Mouse (Mus musculus) embryonic fibroblast, embryonic 13.5 days (primary cell): ENCODE measurements around the gene Fstl4. TPM values are rescaled to one million over a fixed set of nuclear protein-coding genes. Genes with fewer than 3 reads are reported as not detected.
A peak's percentile ranks its signal among the peaks of the same experiment; 100 is the strongest.

Source experiments
- H3K27ac ChIP-seq: 2 replicates; pipeline ENCODE4 v1.5.1; 2012; ENCODE audit warnings: low read length, control low read depth, inconsistent platforms; ENCODE audit not compliant: insufficient read depth
- H3K4me1 ChIP-seq: 2 replicates; pipeline ENCODE4 v1.6.1; 2011; ENCODE audit warnings: low read length; ENCODE audit not compliant: control insufficient read depth, insufficient read depth
- H3K4me3 ChIP-seq: 2 replicates; pipeline ENCODE4 v1.5.1; 2011; ENCODE audit warnings: mild to moderate bottlenecking, control low read depth, low read length; ENCODE audit not compliant: insufficient read depth
- CTCF ChIP-seq: IDR thresholded peaks from 2 replicates; pipeline ENCODE4 v1.5.1; 2011; ENCODE audit warnings: mild to moderate bottlenecking, control low read depth, low read length, moderate library complexity, borderline replicate concordance; ENCODE audit not compliant: insufficient read depth
- POLR2A ChIP-seq: IDR thresholded peaks from 2 replicates; pipeline ENCODE4 v1.6.1; 2011; ENCODE audit warnings: low read depth, mild to moderate bottlenecking, control low read depth, low read length, moderate library complexity
- polyA plus RNA-seq: library from polyadenylated mRNA; stranded (reverse); fragments of >200 nt; gene quantifications from 2 replicates; pipeline ENCODE4 v1.2.4, GENCODE M21; 2011; ENCODE audit warnings: low read depth; ENCODE audit not compliant: missing spikeins, insufficient read length

Fstl4 gene
- polyA plus RNA-seq, 1 experiment, result 0.74 TPM

DNA sequence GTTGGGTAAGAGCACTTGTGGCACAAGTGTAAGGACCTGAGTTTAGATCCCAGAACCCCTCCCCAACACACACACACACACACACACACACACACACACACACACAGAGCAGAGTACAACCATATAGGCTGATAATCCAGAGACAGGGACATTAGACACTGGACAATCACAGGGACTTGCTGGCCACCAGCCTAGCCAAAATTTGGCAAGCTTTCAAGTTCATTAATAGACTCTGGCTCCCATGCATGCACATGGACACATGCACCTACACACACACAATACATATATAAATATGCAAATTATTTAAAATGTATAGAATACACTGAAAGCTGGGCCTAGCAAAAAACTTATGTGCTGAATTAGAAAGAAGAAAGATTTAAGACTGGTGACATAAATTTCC is 24.0 kb upstream of the Fstl4 start:
- Histone ChIP-seq H3K4me1 (no peaks in the 10 kb centered on the region; the same call in 1 of the 2 replicates), H3K4me3 (no peak overlapping the region), H3K27ac (no peak overlapping the region)
- TF ChIP-seq CTCF, result no peak
- TF ChIP-seq POLR2A, result no peak

DNA sequence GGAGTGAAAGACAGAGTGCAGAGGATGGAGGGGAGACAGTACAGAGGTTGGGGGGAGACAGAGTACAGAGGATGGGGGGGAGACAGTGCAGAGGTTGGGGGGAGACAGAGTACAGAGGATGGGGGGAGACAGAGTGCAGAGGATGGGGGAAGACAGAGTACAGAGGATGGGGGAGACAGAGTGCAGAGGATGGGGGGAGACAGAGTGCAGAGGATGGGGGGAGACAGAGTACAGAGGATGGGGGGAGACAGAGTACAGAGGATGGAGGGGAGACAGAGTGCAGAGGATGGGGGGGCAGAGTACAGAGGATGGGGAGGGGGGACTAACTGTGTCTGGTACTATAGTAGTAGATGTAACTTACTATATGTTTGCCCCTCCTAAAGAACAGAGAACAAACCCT is 20.5 kb upstream of the Fstl4 start:
- no peak for TF ChIP-seq CTCF
- no peak for TF ChIP-seq POLR2A
- Histone ChIP-seq H3K27ac (no peak overlapping the region), H3K4me3 (no peak overlapping the region), H3K4me1 (no peaks in the 10 kb centered on the region; the same call in 1 of the 2 replicates)

DNA sequence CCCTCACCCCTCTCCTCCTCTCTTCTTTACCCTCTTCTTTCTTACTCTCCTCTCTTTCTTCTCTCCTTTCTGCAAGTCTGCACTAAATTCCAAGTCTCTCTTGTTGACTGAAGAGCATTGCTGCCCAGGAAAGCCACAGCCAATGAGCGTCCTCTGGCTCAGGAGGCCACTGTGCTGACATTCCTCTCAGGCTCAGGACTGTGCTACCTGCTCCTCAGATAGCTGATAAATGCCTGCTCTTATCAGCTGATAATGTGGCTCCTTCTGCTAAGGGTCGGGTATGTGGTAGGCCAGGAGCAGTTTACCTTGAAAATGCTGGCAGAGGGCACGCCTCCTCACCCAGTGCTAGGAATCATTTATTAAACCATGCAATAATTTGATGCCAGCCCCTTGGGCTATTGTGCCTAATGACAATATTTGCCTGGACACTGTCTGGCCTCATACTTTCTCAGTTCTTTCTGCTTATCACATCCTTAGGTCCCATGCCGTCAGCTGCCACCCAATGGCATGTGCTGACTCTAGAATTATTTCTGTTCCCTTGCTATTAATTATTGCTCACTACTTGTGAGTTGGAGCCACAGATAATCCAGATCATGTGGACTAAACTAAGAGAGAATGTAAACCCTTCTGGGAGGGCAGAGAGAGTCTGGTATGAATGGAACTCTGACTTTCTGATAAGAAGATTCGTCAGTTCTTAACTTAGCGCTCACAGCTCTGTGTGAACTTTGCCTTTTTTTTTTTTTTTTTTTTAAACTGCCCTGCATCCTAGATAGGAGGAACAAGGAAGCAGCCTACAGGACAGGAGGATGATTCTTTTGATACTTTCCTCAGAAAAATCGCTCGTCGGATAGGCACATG is 19.6 kb upstream of the Fstl4 start:
- Histone ChIP-seq H3K27ac (no peak overlapping the region), H3K4me3 (no peak overlapping the region), H3K4me1 (no peaks in the 10 kb centered on the region; the same call in 1 of the 2 replicates)
- TF ChIP-seq CTCF, result no peak
- TF ChIP-seq POLR2A, result no peak

DNA sequence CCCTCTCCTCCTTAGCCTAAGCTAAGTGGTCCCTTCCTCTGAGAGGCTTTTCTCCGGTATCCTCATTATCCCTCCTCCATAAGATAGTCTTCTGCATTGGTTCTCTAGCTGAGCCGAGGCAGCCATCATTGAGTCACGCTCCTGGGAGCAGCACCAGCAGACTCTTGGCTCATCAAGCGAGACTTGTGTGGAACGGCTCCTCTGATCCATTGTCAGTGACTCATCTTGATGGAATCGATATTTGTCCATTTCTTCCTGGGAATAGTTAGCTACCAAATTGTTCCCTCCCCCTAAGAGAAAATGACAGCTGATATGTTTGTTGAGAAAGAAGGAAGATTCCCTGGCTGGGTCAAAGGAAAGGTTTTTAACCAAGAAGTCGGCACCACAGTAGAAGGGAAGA is 17.2 kb upstream of the Fstl4 start:
- TF ChIP-seq CTCF (no peak), POLR2A (no peak)
- Histone ChIP-seq H3K4me1 (no peaks in the 10 kb centered on the region; the same call in 1 of the 2 replicates), H3K4me3 (no peak overlapping the region), H3K27ac (no peak overlapping the region)

DNA sequence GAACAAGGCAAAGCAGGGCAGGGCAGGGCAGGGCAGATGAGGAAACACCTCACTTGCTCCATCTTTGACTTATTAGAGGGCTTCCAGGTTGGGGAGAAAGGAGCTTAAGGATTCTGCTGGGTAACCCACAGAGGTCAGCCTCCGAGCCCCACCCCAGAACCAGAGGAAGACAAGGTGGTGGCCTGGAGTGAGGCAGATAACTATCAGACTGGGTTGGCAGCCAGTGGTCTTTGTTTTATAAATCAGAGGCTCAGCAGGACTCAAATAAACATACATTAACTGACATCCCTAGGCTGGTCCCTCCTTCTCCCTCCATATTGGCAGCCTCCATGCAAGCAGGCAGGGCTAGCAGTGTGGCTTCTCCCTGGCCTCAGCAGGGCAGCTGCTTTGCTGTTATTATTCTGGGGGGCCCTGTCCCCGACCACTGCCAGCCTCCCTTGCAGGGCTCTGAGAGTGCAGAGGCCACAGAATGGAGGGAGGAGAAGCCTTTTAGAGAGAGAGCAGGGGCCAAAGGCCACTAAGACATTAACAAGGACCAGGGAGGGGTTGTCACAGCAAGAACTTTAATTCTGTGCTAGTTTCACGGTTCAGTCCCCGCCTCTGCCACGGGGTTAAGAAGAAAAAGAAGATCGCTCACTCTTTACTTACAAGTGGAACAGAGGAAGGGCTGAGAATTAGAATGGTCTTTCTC is 16.5 kb upstream of the Fstl4 start:
- H3K4me3 ChIP-seq, result no peak overlapping the region
- no peak for TF ChIP-seq CTCF
- no peak for TF ChIP-seq POLR2A
- H3K27ac ChIP-seq, result no peak overlapping the region
- H3K4me1 ChIP-seq, result no peaks in the 10 kb centered on the region; the same call in 1 of the 2 replicates

DNA sequence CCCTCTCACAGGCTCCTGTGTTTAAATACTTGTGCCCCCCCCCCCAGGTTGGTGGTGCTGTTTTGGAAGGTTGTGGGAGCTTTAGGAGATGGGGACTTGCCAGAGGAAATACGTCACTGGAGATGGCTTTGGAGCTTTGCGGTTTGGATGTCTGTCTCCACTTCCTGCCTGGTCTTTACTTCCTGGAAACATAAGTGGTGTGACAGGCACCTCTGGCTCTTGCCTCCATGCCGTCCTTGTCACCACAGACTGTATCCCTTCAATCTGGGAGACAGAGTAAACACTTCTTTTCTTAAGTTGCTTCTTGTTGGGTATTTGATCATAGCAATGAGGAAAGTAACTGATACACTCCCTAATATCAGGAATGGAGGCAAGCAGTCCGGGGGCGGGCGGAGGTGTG is 14.4 kb upstream of the Fstl4 start:
- no peaks in the 10 kb centered on the region for H3K4me1 ChIP-seq
- TF ChIP-seq POLR2A (no peak), CTCF (no peak)
- no peak overlapping the region for H3K27ac ChIP-seq
- no peak overlapping the region for H3K4me3 ChIP-seq

DNA sequence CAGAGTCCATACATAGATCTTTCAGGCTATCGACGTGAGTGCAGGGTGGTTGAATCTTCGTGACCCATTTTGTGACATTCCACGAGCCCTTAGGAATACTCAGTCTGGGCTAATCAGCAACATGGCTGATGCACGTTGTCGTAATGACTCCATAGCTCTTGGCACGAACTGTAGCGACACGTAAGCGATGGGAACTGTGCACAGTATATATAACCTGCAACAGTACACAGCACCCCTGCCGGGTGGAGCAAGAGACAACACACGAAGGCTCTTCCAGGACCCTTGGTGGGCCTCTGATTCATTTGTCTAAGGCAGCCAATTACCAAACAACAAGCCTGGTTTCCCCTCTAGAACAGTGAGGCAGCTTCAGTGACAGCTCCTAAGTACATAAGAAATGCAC is 11.9 kb upstream of the Fstl4 start:
- Histone ChIP-seq H3K4me3 (no peak overlapping the region), H3K27ac (no peak overlapping the region), H3K4me1 (no peaks in the 10 kb centered on the region)
- TF ChIP-seq CTCF, result no peak

DNA sequence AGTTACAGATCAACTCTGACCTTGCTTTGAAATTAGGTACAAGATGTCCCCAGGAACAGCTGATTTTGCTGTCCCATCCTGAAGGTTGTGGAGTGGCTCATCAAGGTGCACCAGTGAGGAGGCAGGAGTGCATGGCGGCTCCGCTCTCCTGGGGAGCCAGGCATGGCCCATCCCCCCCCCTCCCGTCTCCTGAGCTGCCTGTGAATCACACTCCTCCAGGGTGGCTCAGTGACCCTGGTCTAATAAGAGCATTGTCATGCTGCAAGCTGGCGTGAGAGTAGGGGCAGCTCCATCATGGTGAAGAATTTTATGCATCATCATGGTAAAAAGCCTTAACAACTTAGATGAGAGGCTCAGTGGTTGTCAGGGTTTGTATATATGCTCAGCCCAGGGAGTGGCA is 11.2 kb upstream of the Fstl4 start:
- H3K4me1 ChIP-seq, result no peaks in the 10 kb centered on the region
- TF ChIP-seq CTCF, result no peak
- TF ChIP-seq POLR2A, result no peak
- H3K27ac ChIP-seq, result no peak overlapping the region
- H3K4me3 ChIP-seq, result no peak overlapping the region

DNA sequence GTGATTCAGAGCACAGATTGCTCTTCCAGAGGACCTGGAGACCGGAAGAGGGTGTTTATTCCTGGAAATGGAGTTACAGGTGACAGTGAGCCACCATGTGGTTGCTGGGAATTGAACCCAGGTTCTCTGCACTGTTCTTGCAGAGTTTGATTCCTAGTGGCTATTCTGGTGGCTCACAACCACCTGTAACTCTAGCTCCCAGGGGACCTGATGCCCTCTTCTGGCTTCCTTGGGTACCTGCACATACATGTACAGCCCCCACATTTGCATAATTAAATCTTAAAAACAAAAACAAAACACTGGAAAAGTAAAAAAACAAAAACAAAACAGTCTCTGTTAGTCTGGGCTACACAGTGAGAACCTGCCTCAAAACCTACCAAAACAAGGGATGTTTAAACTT is 2.6 kb upstream of the Fstl4 start:
- Histone ChIP-seq H3K4me3 (no peak overlapping the region), H3K4me1 (no peaks in the 10 kb centered on the region), H3K27ac (no peak overlapping the region)
- TF ChIP-seq POLR2A (no peak), CTCF (no peak)

DNA sequence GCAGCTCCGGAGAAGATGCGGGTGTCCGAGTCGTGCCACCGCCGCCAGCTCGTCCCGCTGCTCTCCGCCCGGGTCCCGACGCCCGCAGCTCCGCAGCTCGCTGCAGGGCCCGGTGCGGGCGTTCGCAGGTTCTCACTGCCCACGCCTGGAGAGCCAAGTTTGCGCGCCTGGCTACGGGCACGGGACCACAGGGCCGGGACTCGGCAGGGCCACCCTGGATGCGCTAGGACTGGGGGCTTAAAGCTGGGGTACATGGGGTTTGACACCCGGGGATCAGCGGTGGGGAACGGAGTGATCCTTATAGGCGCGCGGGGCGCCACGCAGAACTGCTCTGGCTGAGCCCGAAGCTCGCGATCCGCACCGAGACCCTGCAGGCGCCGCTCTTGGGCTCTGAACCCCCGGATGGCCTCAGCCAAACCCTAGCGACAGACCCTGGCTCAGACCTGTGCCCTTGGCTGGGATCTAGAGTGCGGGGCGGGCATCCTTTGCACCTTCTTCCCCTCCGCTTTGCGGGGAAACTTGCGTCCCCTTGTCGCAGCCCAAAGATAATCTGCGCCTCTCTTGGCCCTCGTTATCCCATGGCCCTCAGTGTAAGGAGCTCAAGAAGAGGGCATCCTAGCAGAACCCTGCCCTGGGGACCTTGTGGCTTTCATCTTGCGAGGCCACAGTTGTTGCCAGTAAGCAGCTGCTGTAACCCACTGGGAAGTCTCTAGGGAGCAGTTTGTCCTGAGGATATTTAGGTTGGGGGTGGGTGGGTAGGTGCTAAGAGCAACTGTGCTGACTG is 652 bp downstream of the Fstl4 start:
- Histone ChIP-seq H3K27ac (no peak overlapping the region), H3K4me3 (peak overlapping the region; percentile 27), H3K4me1 (no peaks in the 10 kb centered on the region)
- no peak for TF ChIP-seq POLR2A
- TF ChIP-seq CTCF, result no peak
